Mouse (Mus musculus) layer of hippocampus, postnatal 36 days (tissue): ENCODE results near the gene Rfk. TPM values are rescaled to one million over a fixed set of nuclear protein-coding genes. Genes with fewer than 3 reads are reported as not detected.

ENCODE experiments used
- total RNA-seq, 2 experiments: library from RNA; stranded (reverse); gene quantifications; 2 replicates each; pipeline ENCODE4 v1.2.3; 2021

The Rfk gene
- total RNA-seq, 2 experiments from 2014 or later = 64.6 to 71.4 TPM

Other genes starting within 250 kb of the Rfk start
- gene Gcnt1, start 21.2 kb upstream of the Rfk start, total RNA-seq = 1 to 10 TPM; 3.1 to 3.2 TPM